Mouse (Mus musculus) midbrain, embryonic 16.5 days (tissue): ENCODE results near the gene Pla2g2c. TPM values are rescaled to one million over a fixed set of nuclear protein-coding genes. Genes with fewer than 3 reads are reported as not detected.

Experiments
- ATAC-seq: fragments of 200-750 bp; cut with Nextera tagmentation; 2 replicates; pipeline ENCODE4 v1.8.0; 2017; ENCODE audit warnings: moderate TSS enrichment
- H3K27ac ChIP-seq: fragments of 300-500 bp; sonication (generic); 2 replicates; pipeline ENCODE4 v1.5.1; 2014; ENCODE audit warnings: mild to moderate bottlenecking, low read length, mixed read lengths
- H3K27me3 ChIP-seq: fragments of 300-500 bp; sonication (generic); 2 replicates; pipeline ENCODE4 v1.6.1; 2014; ENCODE audit warnings: low read depth, low read length, mixed read lengths; ENCODE audit not compliant: control insufficient read depth, insufficient read depth
- H3K36me3 ChIP-seq: fragments of 300-500 bp; sonication (generic); 2 replicates; pipeline ENCODE4 v1.6.1; 2014; ENCODE audit warnings: mild to moderate bottlenecking, low read length, moderate library complexity, mixed read lengths; ENCODE audit not compliant: control insufficient read depth, insufficient read depth
- H3K4me1 ChIP-seq: fragments of 300-500 bp; sonication (generic); 2 replicates; pipeline ENCODE4 v1.6.1; 2014; ENCODE audit warnings: mild to moderate bottlenecking, low read length, mixed read lengths; ENCODE audit not compliant: control insufficient read depth, insufficient read depth
- H3K4me2 ChIP-seq: fragments of 300-500 bp; sonication (generic); 2 replicates; pipeline ENCODE4 v1.6.1; 2014; ENCODE audit warnings: mild to moderate bottlenecking, low read length, mixed read lengths
- H3K4me3 ChIP-seq: fragments of 300-500 bp; sonication (generic); 2 replicates; pipeline ENCODE4 v1.5.1; 2014; ENCODE audit warnings: low read depth, mild to moderate bottlenecking, low read length, moderate library complexity, mixed read lengths
- H3K9ac ChIP-seq: fragments of 300-500 bp; sonication (generic); 2 replicates; pipeline ENCODE4 v1.6.1; 2014; ENCODE audit warnings: low read depth, low read length, mixed read lengths
- H3K9me3 ChIP-seq: fragments of 300-500 bp; sonication (generic); replicated peaks from 2 replicates; pipeline ENCODE4 v1.6.1; 2014; ENCODE audit warnings: mild to moderate bottlenecking, low read length, mixed read lengths; ENCODE audit not compliant: control insufficient read depth, poor library complexity, severe bottlenecking
- WGBS: fragments of 180-500 bp; shearing (Covaris S2); extraction: QIAGEN DNeasy Blood & Tissue Kit; methylation state at CpG from one replicate; pipeline ENCODE4 v1.1.7; 2014; 5-methylcytosine and 5-hydroxymethylcytosine counted together
- polyA plus RNA-seq: library from polyadenylated mRNA; unstranded; fragments of >200 nt; fragmentation: Nextera tagmentation; extraction: Ambion mirVana; gene quantifications from 2 replicates; pipeline ENCODE4 v1.2.1, GENCODE M21; 2015

Gene Pla2g2c
- polyA plus RNA-seq: 0.25 and 0.30 TPM in 2 replicates

GRCm38 (mm10) chr4:138724354-138725126 lies at the start of gene Pla2g2c:
Gene Pla2g2c (plus strand): TSS chr4:138724792.
- ATAC-seq: peak; percentile 39
- H3K4me2 ChIP-seq: peak within 1 kb of the TSS; percentile 61
- peaks cover 21% of the 10 kb centered on the region for H3K4me1 ChIP-seq
- peak within 1 kb of the TSS; percentile 65 for H3K9ac ChIP-seq
- no peak within 1 kb of the TSS; the same call in 1 of the 2 replicates for H3K27ac ChIP-seq
- H3K36me3 ChIP-seq: no peaks in the 10 kb centered on the region
- 53% methylated on average over 18 of the region's 18 CpGs for WGBS
- H3K9me3 ChIP-seq: no peaks in the 10 kb centered on the region
- no peaks in the 10 kb centered on the region for H3K27me3 ChIP-seq
- peak within 1 kb of the TSS; percentile 29 for H3K4me3 ChIP-seq

GRCm38 (mm10) chr4:138676480-138676879 lies 48.1 kb upstream of the Pla2g2c start:
- peaks cover 12% of the 10 kb centered on the region for H3K27me3 ChIP-seq
- WGBS: 15% methylated on average over 16 of the region's 16 CpGs
- H3K9me3 ChIP-seq: no peaks in the 10 kb centered on the region
- H3K4me3 ChIP-seq: no peak overlapping the region
- peaks cover 8% of the 10 kb centered on the region for H3K4me1 ChIP-seq
- H3K9ac ChIP-seq: no peak overlapping the region
- no peak overlapping the region for H3K4me2 ChIP-seq
- no peaks in the 10 kb centered on the region for H3K36me3 ChIP-seq
- no peak for ATAC-seq
- H3K27ac ChIP-seq: no peak overlapping the region

GRCm38 (mm10) chr4:138677579-138677978 lies 47.0 kb upstream of the Pla2g2c start:
- peak overlapping the region; percentile 42; the same call in 1 of the 2 replicates for H3K9ac ChIP-seq
- no peak overlapping the region for H3K27ac ChIP-seq
- H3K27me3 ChIP-seq: peaks cover 12% of the 10 kb centered on the region
- peak; percentile 71; the same call in 1 of the 2 replicates for ATAC-seq
- H3K4me2 ChIP-seq: peak overlapping the region; percentile 56
- H3K4me1 ChIP-seq: peaks cover 4% of the 10 kb centered on the region; the same call in 1 of the 2 replicates
- peak overlapping the region; percentile 33 for H3K4me3 ChIP-seq
- no peaks in the 10 kb centered on the region for H3K9me3 ChIP-seq
- WGBS: 15% methylated on average over 16 of the region's 16 CpGs
- H3K36me3 ChIP-seq: no peaks in the 10 kb centered on the region

GRCm38 (mm10) chr4:138680124-138680523 lies 44.5 kb upstream of the Pla2g2c start:
- no peak for ATAC-seq
- peaks cover 10% of the 10 kb centered on the region for H3K27me3 ChIP-seq
- WGBS: 80% methylated on average over 4 of the region's 4 CpGs
- H3K4me2 ChIP-seq: no peak overlapping the region
- no peak overlapping the region for H3K9ac ChIP-seq
- H3K27ac ChIP-seq: no peak overlapping the region
- H3K9me3 ChIP-seq: no peaks in the 10 kb centered on the region
- H3K4me1 ChIP-seq: peaks cover 8% of the 10 kb centered on the region
- no peaks in the 10 kb centered on the region for H3K36me3 ChIP-seq
- no peak overlapping the region for H3K4me3 ChIP-seq

GRCm38 (mm10) chr4:138682760-138683159 lies 41.8 kb upstream of the Pla2g2c start:
- H3K27me3 ChIP-seq: no peaks in the 10 kb centered on the region
- no peak overlapping the region for H3K4me2 ChIP-seq
- no peaks in the 10 kb centered on the region for H3K36me3 ChIP-seq
- no peak overlapping the region for H3K4me3 ChIP-seq
- H3K4me1 ChIP-seq: peaks cover 6% of the 10 kb centered on the region; the same call in 1 of the 2 replicates
- WGBS: 25% methylated on average over 2 of the region's 2 CpGs
- no peak overlapping the region for H3K27ac ChIP-seq
- H3K9ac ChIP-seq: no peak overlapping the region
- ATAC-seq: 0 out of 2 replicates have a peak, but pooled peaks have one; percentile 48
- no peaks in the 10 kb centered on the region for H3K9me3 ChIP-seq

GRCm38 (mm10) chr4:138685813-138686212 lies 38.8 kb upstream of the Pla2g2c start:
- Histone ChIP-seq H3K27ac (no peak overlapping the region), H3K9ac (no peak overlapping the region), H3K27me3 (no peaks in the 10 kb centered on the region), H3K9me3 (no peaks in the 10 kb centered on the region), H3K4me2 (no peak overlapping the region), H3K4me3 (no peak overlapping the region), H3K4me1 (peaks cover 24% of the 10 kb centered on the region), H3K36me3 (no peaks in the 10 kb centered on the region)
- WGBS: 77% methylated on average over 6 of the region's 6 CpGs
- no peak for ATAC-seq

GRCm38 (mm10) chr4:138689094-138689512 lies 35.5 kb upstream of the Pla2g2c start:
- Histone ChIP-seq H3K36me3 (no peaks in the 10 kb centered on the region), H3K4me1 (peaks cover 50% of the 10 kb centered on the region), H3K27ac (peak overlapping the region; percentile 0; the same call in 1 of the 2 replicates), H3K9ac (no peak overlapping the region), H3K27me3 (no peaks in the 10 kb centered on the region), H3K4me2 (no peak overlapping the region), H3K4me3 (no peak overlapping the region), H3K9me3 (no peaks in the 10 kb centered on the region)
- 22% methylated on average over 3 of the region's 3 CpGs for WGBS
- ATAC-seq: peak; percentile 50; the same call in 1 of the 2 replicates

GRCm38 (mm10) chr4:138690561-138690960 lies 34.0 kb upstream of the Pla2g2c start:
- no peak overlapping the region for H3K4me2 ChIP-seq
- no peaks in the 10 kb centered on the region for H3K36me3 ChIP-seq
- 5% methylated on average over 4 of the region's 4 CpGs for WGBS
- H3K4me1 ChIP-seq: peaks cover 50% of the 10 kb centered on the region
- H3K27me3 ChIP-seq: no peaks in the 10 kb centered on the region
- no peaks in the 10 kb centered on the region for H3K9me3 ChIP-seq
- H3K4me3 ChIP-seq: no peak overlapping the region
- ATAC-seq: no peak
- no peak overlapping the region for H3K27ac ChIP-seq
- no peak overlapping the region for H3K9ac ChIP-seq
